Mouse (Mus musculus) heart, adult 2 months (tissue): ENCODE results near the gene Atp2b2.

Source experiments
- CTCF ChIP-seq: fragments of 200-600 bp; IDR thresholded peaks from 2 replicates; pipeline ENCODE4 v1.8.1; 2022; ENCODE audit warnings: antibody characterized with exemption, mild to moderate bottlenecking, moderate library complexity
- POLR2A ChIP-seq: fragments of 200-500 bp; IDR thresholded peaks from 2 replicates; pipeline ENCODE4 v1.6.1; 2011; ENCODE audit warnings: mild to moderate bottlenecking, low read depth, low read length, control low read depth; ENCODE audit not compliant: insufficient read depth

DNA sequence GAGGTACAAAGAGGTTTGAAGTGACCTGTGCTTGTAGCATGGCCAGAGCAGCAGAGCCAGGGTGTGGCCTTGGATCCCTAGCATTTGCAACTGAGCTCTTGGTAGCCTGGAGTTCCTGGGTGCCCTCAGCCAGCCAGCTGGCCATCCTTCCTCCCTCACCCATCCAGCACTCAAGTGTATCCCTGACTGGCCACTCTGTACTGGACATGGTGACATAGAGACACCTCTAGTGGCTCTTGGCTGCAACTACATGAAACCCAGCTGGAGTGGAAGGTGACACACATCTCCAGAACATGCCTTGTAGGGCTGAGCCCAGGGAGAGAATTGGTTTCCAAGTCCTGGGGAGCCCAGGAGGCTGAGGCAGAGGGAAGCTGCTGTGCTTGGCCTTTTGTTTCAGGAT lies 134.3 kb downstream of the Atp2b2 start:
- TF ChIP-seq POLR2A: no peak
- TF ChIP-seq CTCF: peak; percentile 57
